In genomic region chr4:131324486-131324885, GRCm38 (mm10) we compare ENCODE assay signal across 28 mouse cellular contexts.
DNase-seq lines count a peak whose midpoint lies in the region; ATAC-seq and TF ChIP-seq lines count a peak whose summit lies in the region.
"Had no signal": no experiment of that assay in that cellular context is flagged by ENCODE, and none has a peak within 500 bp of the region (broad histone marks: within the 10 kb centered on the region; RNA-seq: fewer than 3 reads in every experiment).

No protein-coding gene starts in this region.

- no peak for TF ChIP-seq CTCF in left cerebral cortex, adult 2 months (IDR thresholded peaks at IDR 0.05)
- TF ChIP-seq CTCF in brain, embryonic 14.5 days (IDR thresholded peaks at IDR 0.05; ENCODE audit: borderline replicate concordance, extremely low read depth, insufficient read depth, insufficient read length) = no peak

- no peak overlapping the region for H3K4me3 ChIP-seq in left cerebral cortex, adult 2 months
- H3K4me3 ChIP-seq: embryonic facial prominence, embryonic 12.5 days; hindbrain, embryonic 15.5 days; midbrain, embryonic 13.5 days had no signal

- H3K27ac ChIP-seq in left cerebral cortex, adult 2 months = peak overlapping the region; percentile 6; the same call in 1 of the 2 replicates
- H3K27ac ChIP-seq: embryonic facial prominence, embryonic 12.5 days; hindbrain, embryonic 15.5 days; liver, embryonic 14.5 days; macrophage; midbrain, embryonic 13.5 days; stomach, postnatal 0 days had no signal

- TF ChIP-seq POLR2A in brain, embryonic 14.5 days (IDR thresholded peaks at IDR 0.05; ENCODE audit: borderline replicate concordance, extremely low read depth, insufficient read depth, insufficient read length, poor library complexity, severe bottlenecking) = no peak

- peak; percentile 21 to 34 for DNase-seq in cerebellum, postnatal 10 days
- no peak for DNase-seq in cerebellum, adult 9-11 months
- no peak for DNase-seq in frontal cortex, postnatal 10 days (ENCODE audit: low spot score in 2 of 2)
- DNase-seq in left cerebral cortex, adult 2 months (ENCODE audit: extremely low spot score in 1 of 2, low spot score in 2 of 2) = no peak
- no peak for DNase-seq in left cerebral cortex, postnatal 4 days
- peak; percentile 65 for DNase-seq in brain, embryonic 14.5 days (ENCODE audit: low read depth)
- no peak for DNase-seq in neural tube, embryonic 10.5 days (ENCODE audit: extremely low spot score, low spot score)
- DNase-seq: adrenal gland, adult 8-10 months; cerebellum, adult 11 months; embryo, embryonic 11 days; gastrocnemius, postnatal 14 days; heart, postnatal 36 days; kidney, adult 11 months; kidney, postnatal 14 days; liver; lung, adult 2 months; lung, postnatal 10 days; right cerebral cortex, postnatal 4 days; thymus, adult 2 months; thymus, postnatal 36 days had no signal

- intact Hi-C loops in left cerebral cortex, adult 2 months (cut with DNase I) = no loop called here
- intact Hi-C loops in left cerebral cortex, postnatal 4 days (cut with DNase I) = no loop called here

- ATAC-seq in frontal cortex, adult (ENCODE audit: low TSS enrichment) = peak; percentile 62
- ATAC-seq: inflammation-experienced regulatory T-cells, adult 6 months; midbrain, embryonic 13.5 days had no signal

Comparison
In these comparisons a context has a peak if more than half of its experiments do, and no peak if none do; other contexts are left out.
1. DNase-seq: peak in cerebellum, postnatal 10 days (2 of 2) and brain, embryonic 14.5 days (single experiment); none in cerebellum, adult 9-11 months (single experiment), frontal cortex, postnatal 10 days (0 of 2), left cerebral cortex, adult 2 months (0 of 2), left cerebral cortex, postnatal 4 days (single experiment) and neural tube, embryonic 10.5 days (single experiment).